Mouse (Mus musculus): Measurements from ENCODE around the gene Ttc22.

Gene Ttc22

DNA sequence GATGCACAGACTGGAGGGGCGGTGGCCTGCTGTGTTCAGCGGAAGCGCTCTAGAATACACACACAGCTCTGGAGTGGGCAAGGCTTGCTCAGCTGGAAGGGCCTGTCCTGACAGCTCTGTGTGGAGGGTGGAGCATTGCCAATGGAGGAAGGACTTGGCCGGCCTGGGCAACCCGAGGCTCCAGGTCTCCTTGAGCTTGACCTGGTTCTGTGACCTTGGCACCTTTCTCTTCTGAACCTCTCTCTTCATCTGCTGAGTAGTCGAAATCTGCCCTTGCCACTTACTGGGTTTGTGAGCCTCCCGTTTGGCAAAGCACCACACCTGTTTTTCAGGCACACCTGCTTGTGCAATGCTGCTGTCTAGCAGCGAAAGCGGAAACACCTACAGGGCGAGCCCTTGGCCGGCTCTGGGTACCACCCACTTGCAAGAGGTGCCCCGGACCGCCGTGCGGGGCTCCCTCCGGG lies at the start of gene Ttc22:
Ttc22 (plus strand) TSS at position 403 of the 464 bp plus-strand sequence.
- DNase-seq: no peak

DNA sequence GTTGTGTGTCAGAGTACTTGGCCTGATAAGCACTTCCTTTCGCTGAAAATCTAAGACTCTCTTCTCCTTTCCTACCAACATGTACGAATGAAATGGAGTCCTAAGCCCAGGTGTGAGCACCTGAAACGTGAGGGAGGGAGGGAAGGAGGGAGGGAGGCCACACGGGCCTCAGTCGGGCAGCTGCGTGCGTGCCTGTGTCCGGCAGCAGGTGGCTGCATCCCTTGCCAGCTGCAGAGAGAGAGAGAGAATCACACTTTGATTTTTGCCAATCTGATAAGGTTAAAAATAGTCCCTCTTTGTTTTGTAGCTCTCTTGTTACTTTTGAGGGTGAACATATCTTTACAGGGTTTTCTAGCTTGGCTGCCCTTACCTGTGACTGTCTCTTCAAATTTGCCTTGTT lies 47.2 kb upstream of the Ttc22 start:
- DNase-seq: no peak

DNA sequence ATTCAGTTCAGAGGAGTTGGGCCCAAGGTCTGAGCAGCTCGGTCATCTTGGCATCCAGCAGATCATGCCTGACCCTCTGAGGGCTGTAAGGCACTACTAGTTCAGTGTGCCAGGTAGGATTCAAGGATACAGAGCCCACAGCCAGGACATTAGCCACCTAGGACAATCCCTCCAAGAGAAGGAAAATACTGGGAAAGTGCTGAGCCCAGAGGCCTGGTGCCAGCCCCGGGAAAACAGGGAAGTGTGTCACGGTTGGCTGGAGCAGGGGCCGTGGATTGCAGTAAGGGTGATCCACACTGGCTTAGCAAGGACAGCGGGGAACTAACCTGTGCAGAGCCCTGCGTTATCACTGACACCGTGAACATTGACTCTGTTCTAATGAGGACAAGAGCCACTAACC lies 44.7 kb upstream of the Ttc22 start:
- no peak for DNase-seq

DNA sequence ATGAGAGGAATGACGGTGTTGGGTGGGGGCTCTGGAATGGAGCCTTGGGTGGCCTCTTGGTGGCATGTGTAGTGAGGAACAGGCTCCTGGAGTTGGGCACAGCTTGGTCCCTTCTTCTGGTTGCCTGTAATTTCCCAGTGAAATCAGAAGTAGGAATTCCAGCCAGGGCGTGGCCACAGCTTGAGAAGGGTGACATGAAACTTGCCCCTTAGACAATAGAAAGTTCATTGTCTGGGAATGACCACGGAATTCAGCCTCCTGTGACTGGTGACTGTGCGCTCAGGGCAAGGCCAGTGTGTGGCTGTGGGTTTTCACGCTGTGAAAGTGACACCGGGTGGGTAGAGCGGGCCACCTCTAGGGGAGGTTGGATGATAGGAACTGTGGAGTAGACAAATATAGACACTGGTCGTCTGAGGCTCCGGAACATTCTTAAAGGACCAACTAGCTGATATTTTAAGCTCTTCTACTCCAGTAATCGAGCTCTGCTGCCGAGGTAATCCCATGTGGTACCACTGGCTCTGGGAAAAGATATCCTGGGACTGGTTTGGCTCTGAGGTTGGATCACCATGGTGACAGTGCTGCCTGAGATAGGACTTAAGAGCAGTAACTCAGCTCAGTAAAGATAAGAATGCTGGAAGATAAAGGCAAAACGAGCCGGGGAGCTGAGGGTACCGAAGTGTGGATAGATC lies 40.9 kb upstream of the Ttc22 start:
- no peak for DNase-seq

DNA sequence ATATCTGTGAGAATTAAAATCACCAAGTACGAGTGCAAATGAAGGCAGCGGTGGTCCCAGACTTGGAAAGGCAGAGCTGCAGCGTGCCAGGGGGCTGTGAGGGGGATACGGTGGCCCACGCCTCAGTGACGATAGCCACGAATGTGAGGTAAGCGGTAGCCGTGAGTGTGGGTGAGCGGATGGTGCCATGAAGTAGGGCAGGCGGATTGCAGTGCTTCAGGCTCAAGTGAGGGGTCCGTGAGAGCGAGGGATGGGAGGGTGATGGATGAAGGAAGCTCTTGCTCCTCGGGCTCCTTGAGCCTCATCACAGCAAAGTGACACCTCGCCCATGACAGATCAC lies 40.4 kb upstream of the Ttc22 start:
- no peak for DNase-seq

DNA sequence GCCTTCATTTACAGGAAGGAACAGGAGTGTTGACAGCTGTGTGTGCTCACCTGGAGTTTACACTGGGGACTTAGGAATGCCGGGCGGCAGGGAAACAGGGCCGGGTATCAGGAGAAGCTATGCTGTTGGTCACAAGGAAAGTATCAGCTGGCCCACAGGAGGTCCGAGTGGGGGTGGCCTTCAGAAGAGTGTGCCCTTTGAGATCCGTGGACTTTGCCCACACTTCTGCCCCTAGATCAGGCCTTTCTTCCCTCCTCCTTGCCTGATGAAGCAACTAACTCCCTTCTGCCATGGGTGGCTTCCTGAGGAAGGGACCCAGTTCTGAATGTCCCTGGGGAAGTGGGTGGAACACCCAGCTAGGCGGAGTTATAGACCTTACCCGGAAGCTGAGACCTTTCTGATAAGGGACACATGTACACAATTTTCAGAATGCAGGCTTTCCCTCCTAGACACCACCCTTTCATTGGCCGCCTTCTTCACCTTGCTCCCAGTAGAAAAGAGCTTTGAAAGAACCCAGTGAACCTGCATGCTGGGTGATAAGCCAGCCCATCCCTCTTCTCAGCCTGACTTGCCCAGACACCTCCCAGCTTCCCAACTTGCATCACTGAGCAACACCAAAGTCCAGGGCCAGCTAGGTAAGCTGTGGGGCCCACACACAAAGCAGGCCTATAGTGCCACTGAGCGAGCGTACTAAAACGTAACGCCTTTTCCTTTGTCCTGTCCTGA lies 39.6 kb upstream of the Ttc22 start:
- DNase-seq: no peak

DNA sequence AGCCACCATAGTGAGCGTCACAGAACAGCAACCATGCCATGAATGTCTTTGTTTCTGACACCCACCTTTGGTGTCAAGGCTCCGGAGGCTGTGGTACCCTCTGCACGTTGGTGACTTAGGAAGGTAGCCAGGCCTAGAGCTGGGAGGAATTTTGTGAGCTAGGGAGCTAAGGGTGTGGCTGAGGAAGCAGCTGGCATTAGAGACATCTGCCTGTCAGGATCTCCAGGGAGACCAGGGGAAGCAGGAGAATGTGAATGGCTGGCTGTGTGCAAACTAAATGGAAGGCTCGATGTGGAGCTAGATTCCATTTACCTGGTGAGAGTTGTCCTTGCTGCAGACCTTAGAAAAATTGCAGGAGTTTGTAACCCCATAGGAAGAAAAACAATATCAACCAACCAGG lies 37.6 kb upstream of the Ttc22 start:
- DNase-seq: no peak

DNA sequence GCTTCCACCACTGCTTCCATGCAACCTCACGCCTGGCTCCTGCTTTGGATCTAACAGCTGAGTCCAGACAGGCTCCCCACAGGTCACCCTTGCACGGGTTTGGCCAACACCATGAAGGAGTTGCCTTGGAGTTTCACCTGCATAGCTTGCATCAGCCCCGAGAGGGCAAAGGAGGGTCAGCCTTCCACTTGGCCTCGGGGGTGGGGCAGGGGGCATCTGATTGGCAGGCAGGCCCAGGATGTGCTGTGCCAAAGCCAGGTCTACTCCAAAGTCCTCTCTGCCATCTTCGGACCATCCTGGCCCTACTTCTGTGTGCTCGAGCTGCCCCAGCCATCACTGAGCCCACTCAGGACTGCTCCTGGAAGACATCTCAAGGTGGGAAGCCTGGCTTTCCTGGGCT lies 35.2 kb upstream of the Ttc22 start:
- no peak for DNase-seq

DNA sequence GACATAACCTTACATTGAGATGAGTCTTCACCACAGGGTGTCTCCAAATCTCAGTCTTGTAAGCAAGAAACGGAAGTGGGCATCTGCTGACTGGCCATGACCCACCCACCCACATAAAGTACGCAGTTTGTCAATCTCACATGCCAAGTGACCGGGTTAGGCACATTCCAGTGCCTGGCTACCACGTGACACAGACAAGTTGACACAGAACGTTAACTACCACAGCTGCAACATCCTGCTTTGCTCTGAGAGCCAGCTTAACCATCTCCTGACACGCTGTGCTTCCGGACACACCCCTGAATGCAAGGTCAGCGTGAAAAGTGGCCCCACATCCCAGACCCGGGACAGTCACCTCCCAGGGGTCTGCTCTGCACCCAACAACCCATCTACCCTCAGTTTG lies 32.1 kb upstream of the Ttc22 start:
- DNase-seq: no peak

DNA sequence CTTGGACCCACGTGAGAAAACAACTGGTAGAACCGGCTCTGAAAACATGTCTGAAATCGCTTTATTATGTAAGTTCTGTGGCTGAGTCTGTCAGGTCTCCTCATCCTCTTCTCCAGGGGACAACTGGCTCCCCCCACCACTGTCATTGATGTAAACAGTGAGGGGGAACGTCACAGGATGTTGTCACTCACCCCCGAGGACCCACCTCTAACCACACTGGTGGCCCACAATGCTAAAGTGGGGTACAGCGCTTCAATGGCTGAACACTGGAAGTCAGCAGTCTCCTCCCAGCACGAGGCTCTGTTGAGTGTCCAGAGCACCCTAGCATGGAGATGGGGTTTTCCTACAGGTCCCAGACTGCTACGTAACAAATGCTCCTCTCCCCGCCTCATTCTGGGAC lies 31.4 kb upstream of the Ttc22 start:
- no peak for DNase-seq

DNA sequence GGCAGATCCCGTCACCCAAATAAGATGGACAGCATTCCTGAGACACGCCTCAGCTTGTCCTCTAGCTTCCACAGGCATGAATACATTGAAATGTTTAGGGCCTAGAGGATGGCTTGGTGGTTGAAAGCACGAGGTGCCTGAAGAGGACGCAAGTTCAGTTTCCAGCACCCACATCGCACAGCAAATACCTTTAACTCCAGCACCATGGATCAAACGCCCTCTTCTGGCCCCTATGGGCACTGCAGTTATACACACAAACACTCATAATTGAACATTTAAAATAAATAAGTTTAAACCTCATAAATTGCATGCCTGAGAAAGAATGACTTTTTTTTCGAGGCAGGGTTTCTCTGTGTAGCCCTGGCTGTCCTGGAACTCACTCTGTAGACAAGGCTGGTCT lies 28.6 kb upstream of the Ttc22 start:
- no peak for DNase-seq

DNA sequence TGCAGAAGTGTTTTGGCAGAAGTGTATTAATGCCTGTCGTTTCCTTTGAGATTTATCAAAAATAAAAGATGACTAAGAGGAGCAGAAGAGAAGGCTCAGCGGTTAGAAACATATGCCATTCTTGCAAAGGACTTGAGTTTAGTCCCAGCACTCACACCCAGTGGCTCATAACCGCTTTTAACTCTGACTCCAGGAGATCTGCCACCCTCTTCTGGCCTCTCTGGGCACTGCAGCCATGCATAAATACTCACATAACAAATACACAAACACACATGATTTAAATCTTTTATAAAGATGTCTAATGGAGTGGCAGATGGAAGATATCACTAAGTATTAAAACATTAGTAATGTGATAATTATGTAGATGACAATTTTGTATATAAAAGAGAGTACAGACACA lies 26.0 kb upstream of the Ttc22 start:
- DNase-seq: no peak

DNA sequence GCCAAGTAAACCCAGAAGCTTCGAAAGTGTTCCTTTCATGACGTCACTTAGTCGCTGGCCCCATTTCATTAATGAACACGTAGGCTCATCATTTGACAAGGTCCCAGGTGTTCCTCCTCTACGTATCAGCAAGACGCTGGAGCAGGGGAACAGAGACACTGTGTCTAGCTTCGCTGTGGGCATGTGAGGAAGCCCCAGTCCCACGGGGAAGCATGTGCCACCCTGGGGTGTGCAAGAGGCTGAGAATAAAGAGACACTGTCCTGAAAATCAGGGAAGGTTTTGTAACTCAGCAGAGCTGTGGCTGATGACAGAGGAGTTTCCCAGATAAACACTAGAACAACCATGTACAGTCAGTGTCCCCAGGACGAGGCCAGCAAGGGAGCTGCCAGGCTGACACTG lies 25.2 kb upstream of the Ttc22 start:
- DNase-seq: no peak

DNA sequence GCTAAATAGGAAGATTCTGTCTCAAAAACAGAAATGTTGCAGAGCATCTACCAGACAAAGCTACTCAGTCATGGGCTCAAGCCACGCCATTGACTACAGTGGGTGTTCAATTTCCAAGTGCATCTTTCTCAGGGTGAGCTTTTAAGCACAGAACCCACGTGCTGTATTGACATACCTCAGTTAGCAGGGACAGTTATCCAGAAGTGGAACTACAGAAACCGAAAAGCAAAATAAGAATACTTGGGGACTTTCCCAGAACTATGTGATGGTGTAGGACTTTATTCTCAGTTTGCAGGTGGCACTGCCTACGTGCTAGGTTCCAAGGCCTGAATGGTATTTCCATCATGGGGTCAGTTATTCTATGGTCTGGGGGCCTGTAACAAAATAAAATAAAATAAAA lies 24.5 kb upstream of the Ttc22 start:
- no peak for DNase-seq

DNA sequence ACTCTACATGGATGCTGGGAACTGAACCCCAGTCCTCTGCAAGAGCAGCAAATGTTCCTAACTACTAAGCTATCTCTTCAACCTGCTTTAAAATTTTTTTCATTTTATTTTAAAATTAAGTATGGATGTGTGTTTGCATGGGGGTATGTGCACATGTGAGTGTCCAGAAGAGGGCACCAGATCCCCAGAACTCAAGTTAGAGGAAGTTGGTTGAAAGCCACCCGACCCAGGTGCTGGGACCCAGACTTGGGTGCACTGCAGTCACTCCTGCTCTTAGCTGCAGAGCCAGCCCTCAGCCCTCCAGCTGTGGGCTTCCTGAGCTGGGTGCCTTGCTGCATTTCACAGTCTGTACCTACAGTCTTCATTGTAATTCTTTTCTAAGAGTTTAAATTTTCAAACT lies 22.8 kb upstream of the Ttc22 start:
- no peak for DNase-seq

DNA sequence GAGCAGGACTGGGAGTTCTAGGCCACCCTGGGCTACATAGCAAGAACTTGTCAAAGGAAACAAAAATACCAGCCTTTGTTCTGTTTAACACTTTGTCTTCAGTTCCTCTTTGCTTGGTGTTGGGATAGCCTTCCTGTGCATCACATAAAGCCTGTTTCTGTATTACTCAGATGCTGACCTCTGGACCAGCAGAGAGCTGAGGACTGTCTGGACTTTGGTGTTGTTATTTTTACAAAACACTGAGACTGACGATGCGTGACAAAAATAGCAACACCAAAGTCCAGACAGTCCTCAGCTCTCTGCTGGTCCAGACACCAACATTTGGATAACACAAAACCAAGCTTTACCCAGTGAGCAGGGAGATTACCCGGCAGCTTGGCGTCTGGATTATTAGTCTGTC lies 21.5 kb upstream of the Ttc22 start:
- DNase-seq: no peak

DNA sequence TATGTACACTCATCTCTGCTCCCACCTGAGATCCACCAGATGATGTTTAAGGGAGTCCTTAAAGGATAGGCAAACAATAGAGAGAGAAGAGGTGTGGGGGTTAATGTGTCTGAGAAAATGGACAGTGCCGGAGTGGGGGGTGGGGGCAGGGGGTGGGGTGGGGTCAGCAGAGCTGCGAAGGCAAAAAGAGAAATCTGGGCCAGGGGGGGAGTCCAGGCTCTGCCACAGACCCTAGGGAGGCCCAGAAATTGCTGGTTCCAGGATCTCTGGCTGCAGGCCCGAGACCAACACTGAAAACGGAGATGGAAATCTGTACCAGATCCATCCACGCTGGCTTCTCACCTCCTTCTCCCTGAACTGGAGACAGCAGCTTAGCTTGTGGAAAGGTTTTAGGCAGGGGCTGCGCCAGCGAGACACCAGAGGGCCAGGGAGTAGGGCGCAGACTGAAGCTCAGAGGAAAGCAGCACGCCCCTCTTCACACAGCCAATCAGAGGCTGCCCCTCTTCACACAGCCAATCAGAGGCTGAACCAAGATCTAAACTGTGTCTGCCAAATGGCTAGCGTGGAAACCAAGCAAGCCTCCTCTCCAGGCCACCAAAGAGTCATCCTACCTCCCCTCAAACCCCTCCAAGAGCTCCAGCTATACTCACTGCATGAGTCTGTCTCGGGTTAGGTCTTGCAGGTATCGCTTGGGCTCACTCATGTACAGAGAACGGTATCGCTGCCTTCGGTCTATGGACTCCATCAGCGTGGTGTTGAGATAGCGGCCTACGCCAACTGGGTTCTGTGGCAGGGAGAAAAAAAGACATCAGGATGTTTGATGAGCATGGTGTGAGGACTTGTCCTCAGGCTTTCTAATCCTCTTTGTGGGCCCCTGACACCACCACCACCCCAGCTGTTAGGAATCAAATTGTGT lies 15.3 kb upstream of the Ttc22 start:
- DNase-seq: no peak

DNA sequence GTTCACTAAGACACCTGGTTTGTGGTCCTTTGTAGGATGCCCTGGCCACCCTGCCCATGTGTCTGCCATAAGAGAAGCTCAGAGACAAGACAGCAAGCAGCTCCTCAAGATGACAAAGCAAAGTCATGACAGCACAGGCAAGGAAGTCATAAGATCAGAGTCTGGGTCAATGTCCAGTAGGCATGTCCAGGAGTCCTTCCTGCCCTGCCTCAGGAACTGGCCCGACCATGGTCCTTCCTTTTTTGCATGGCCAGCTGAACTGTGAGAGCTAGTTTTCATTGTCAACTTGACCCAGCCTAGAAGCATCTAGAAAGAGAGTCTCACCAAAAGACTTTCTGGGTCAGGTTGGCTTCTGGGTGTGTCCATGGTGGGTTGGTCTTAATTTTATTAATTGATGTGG lies 14.3 kb upstream of the Ttc22 start:
- DNase-seq: no peak

DNA sequence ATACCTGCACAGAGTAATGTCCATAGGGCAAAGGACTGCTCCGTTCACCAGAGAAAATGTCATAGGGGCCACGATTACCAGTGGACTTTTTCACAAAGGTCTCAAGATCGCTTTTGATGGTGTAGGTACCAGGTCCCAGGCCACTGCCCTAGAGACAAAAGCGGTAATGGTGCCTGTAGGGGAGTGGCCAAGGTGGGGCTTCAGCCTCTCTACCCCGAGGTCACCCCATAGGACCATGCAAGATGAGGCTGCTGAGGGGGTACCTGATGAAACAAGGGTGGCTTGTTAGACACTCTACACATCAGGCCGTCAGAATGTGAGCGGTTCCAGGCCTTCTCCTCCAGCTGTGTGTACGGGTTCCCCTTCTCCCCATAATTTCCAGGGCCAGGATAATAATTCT lies 9.1 kb upstream of the Ttc22 start:
- DNase-seq: no peak

DNA sequence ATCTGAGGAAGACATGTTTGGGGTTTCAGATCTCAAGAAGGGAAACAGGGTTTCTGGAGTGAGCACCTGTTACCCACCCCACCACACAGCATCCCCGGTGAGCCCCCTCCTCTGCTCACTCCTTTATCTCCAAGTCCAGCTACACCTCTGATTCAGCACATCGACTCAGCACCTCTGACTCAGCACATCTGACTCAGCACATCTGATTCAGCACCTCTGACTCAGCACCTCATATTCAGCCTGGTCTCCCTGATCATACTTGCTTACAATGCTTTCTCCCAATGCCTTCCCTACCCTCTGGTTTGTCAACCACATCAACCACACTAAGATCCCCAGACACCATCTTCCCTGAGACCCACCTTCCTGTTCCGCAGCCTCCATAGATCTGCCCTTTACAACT lies 8.7 kb upstream of the Ttc22 start:
- DNase-seq: no peak

DNA sequence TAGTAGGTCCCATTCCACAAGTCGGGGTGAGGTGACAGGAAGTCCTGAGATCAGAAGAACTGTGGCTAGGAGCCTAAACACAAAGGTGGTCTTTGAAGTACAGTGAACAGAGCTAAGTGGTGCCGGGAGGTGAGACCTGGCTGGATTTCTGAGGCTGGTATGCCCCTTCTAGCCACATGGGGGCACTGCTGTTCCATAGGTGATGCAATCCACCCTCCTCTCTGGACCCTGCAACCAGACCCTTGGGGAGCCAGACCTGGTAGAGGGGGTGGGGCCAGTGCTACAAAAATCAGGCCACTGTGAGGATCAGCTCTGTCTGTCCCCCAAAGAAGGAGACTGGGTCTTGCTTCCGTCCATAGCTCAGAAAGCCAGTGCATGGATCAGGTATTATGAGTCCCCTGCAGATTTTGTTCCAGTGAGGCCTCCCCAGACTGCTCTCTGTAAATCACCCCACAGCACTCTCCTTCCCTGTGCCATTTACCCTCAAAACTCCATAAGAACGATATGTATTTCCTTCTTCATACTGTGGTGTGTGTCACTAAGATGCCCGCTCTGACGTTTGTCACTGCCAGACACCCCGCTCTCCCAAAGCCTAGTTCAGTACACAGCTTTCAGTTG lies 7.9 kb upstream of the Ttc22 start:
- peak; percentile 32 for DNase-seq

DNA sequence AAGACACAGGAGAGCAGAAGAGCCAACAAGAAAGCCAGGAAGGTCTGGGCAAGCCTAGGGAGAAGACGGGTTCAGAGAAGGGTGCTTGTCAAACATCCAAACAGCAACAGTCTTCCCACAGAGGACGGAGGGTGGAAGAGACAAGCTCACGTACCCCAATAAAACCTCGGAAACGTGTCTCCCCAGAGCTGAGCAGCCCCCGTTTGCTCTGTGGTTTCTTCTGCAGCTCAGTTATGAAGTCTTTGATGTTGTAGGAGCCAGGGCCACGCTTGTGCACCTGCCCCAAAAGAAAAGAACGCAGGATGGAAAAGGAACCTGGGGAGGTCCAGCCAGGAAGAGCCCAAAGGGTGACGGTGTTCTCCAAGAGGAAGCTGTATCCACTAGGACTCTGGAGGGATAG lies 7.4 kb upstream of the Ttc22 start:
- DNase-seq: no peak

DNA sequence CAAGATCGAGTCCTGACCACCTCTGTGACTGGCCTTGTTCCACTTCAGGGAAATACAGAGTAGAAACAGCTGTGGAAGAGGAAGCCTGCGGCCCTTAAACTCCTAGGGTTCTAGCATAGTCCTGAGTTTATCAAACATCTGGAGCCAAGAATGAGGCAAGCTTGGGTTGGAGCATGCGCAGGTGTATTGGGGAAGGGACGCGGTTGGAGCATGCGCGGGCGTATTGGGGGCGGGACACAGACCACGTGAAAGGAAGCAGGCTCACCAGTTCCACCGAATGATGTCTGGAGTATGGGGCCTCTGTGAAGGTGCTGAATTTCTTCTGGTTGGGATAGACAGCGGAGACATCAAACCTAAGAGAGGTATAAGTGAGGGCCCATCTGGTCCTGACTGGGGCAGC lies 6.6 kb upstream of the Ttc22 start:
- no peak for DNase-seq

DNA sequence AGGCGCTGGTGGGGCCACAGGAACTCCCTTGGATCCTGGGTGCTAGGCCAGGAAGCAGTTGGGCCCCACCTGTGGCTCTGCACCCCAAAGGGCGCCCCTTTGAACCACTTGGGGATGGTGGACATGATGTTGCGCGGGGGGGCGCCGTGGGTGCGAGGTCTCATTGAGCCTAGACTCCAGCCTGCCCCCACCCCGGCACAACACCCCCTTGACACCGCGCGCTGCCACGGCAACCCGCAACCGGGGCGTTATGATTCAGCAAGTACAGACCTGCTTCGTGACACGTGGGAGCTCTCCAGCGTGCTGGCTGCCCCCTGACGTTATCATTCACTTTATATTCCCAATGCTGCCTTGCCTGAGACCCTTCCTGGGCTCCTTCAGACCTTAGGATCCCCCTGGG lies 5.2 kb upstream of the Ttc22 start, which contains the start of gene Lexm:
Lexm (minus strand) TSS at position 186 of the 400 bp plus-strand sequence.
- no peak for DNase-seq
